Mouse (Mus musculus): ENCODE measurements around the gene Errfi1. TPM values are rescaled to one million over a fixed set of nuclear protein-coding genes. Genes with fewer than 3 reads are reported as not detected.

Errfi1 gene
- polyA plus RNA-seq (2015; fragmentation: Nextera tagmentation; extraction: Ambion mirVana), result 27.2 and 32.1 TPM in 2 replicates

GRCm38 (mm10) chr4:150853680-150854461, at the start of gene Errfi1:
TSS of gene Errfi1 (plus strand) at chr4:150853919.
- peak; percentile 15; the same call in 1 of the 2 replicates for ATAC-seq
- Histone ChIP-seq H3K4me1 (ENCODE audit: control insufficient read depth, insufficient read depth, low read depth, low read length) (peaks cover 10% of the 10 kb centered on the region), H3K27me3 (replicated peaks; ENCODE audit: control insufficient read depth, insufficient read depth, low read length) (no peaks in the 10 kb centered on the region), H3K4me2 (ENCODE audit: low read length) (peak within 1 kb of the TSS; percentile 82), H3K36me3 (ENCODE audit: control insufficient read depth, insufficient read depth, low read length) (no peaks in the 10 kb centered on the region), H3K9ac (ENCODE audit: low read depth, low read length) (peak within 1 kb of the TSS; percentile 68), H3K9me3 (ENCODE audit: control insufficient read depth, low read length) (no peaks in the 10 kb centered on the region), H3K4me3 (ENCODE audit: low read length) (peak within 1 kb of the TSS; percentile 73), H3K27ac (ENCODE audit: low read depth, low read length) (no peak within 1 kb of the TSS)
- WGBS, result 54% methylated on average over 13 of the region's 13 CpGs

- no peak for ATAC-seq
- H3K27ac ChIP-seq (ENCODE audit: low read depth, low read length), result no peak overlapping the region
- H3K4me2 ChIP-seq (ENCODE audit: low read length), result no peak overlapping the region
- H3K4me3 ChIP-seq (ENCODE audit: low read length), result no peak overlapping the region
- H3K27me3 ChIP-seq (replicated peaks; ENCODE audit: control insufficient read depth, insufficient read depth, low read length), result no peaks in the 10 kb centered on the region
- WGBS, result 63% methylated on average over 6 of the region's 6 CpGs
- H3K4me1 ChIP-seq (ENCODE audit: control insufficient read depth, insufficient read depth, low read depth, low read length), result peaks cover 3% of the 10 kb centered on the region; the same call in 1 of the 2 replicates
- no peaks in the 10 kb centered on the region for H3K9me3 ChIP-seq (ENCODE audit: control insufficient read depth, low read length)
- H3K36me3 ChIP-seq (ENCODE audit: control insufficient read depth, insufficient read depth, low read length), result no peaks in the 10 kb centered on the region
- no peak overlapping the region for H3K9ac ChIP-seq (ENCODE audit: low read depth, low read length)
Observed at GRCm38 (mm10) chr4:150804204-150804603, 49.5 kb upstream of the Errfi1 start.

GRCm38 (mm10) chr4:150807727-150808470, 45.8 kb upstream of the Errfi1 start:
- H3K9ac ChIP-seq (ENCODE audit: low read depth, low read length), result no peak overlapping the region
- no peak for ATAC-seq
- no peak overlapping the region for H3K4me3 ChIP-seq (ENCODE audit: low read length)
- H3K27ac ChIP-seq (ENCODE audit: low read depth, low read length), result no peak overlapping the region
- no peaks in the 10 kb centered on the region for H3K36me3 ChIP-seq (ENCODE audit: control insufficient read depth, insufficient read depth, low read length)
- no peak overlapping the region for H3K4me2 ChIP-seq (ENCODE audit: low read length)
- peaks cover 3% of the 10 kb centered on the region; the same call in 1 of the 2 replicates for H3K4me1 ChIP-seq (ENCODE audit: control insufficient read depth, insufficient read depth, low read depth, low read length)
- H3K27me3 ChIP-seq (replicated peaks; ENCODE audit: control insufficient read depth, insufficient read depth, low read length), result no peaks in the 10 kb centered on the region
- no peaks in the 10 kb centered on the region for H3K9me3 ChIP-seq (ENCODE audit: control insufficient read depth, low read length)
- WGBS, result 76% methylated on average over 20 of the region's 20 CpGs

DNA sequence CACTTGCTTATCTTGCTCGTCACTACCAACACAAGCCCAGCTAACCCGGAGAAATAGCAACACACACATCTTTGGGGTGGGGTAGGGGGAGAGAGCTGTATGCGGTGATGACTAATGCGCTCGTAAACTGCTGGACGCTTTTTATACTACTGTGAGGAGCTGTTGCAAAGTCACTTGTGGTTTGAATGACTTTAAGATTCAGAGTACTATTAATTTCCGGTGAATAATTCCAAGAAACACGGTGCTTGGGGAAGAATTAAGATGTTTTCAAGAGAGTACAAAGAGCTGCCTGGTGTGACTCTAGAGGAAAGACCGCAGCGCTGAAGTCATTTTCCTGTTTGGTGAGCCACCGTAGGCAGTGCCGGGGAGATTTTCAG, 45.3 kb upstream of the Errfi1 start:
- H3K36me3 ChIP-seq (ENCODE audit: control insufficient read depth, insufficient read depth, low read length), result no peaks in the 10 kb centered on the region
- H3K9ac ChIP-seq (ENCODE audit: low read depth, low read length), result no peak overlapping the region
- no peaks in the 10 kb centered on the region for H3K27me3 ChIP-seq (replicated peaks; ENCODE audit: control insufficient read depth, insufficient read depth, low read length)
- 73% methylated on average over 12 of the region's 12 CpGs for WGBS
- no peaks in the 10 kb centered on the region for H3K9me3 ChIP-seq (ENCODE audit: control insufficient read depth, low read length)
- H3K4me1 ChIP-seq (ENCODE audit: control insufficient read depth, insufficient read depth, low read depth, low read length), result peaks cover 3% of the 10 kb centered on the region; the same call in 1 of the 2 replicates
- H3K27ac ChIP-seq (ENCODE audit: low read depth, low read length), result no peak overlapping the region
- no peak overlapping the region for H3K4me3 ChIP-seq (ENCODE audit: low read length)
- ATAC-seq, result no peak
- H3K4me2 ChIP-seq (ENCODE audit: low read length), result no peak overlapping the region

DNA sequence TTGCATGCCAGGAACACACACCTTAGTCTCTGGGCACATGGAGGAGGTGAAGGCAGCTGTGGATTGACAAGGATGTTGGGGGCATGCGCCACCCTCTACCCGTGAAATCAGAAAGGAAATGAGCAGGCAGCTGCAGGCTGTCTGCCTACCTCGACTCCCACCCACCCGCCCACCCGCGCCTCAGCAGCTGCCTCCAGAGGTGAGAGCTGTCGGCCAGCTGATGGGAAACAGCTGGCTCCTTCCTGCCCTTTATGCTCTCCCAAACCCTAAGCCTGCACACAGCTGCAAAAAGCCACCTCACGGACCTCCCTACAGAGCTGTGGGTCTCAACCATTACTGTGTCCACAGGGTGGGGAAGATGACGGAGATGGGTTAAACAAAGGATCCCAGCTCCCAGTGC, 44.4 kb upstream of the Errfi1 start:
- H3K27ac ChIP-seq (ENCODE audit: low read depth, low read length), result no peak overlapping the region
- H3K9me3 ChIP-seq (ENCODE audit: control insufficient read depth, low read length), result no peaks in the 10 kb centered on the region
- no peak overlapping the region for H3K4me2 ChIP-seq (ENCODE audit: low read length)
- ATAC-seq, result no peak
- 62% methylated on average over 9 of the region's 9 CpGs for WGBS
- no peaks in the 10 kb centered on the region for H3K36me3 ChIP-seq (ENCODE audit: control insufficient read depth, insufficient read depth, low read length)
- H3K4me3 ChIP-seq (ENCODE audit: low read length), result no peak overlapping the region
- no peaks in the 10 kb centered on the region for H3K27me3 ChIP-seq (replicated peaks; ENCODE audit: control insufficient read depth, insufficient read depth, low read length)
- peaks cover 3% of the 10 kb centered on the region; the same call in 1 of the 2 replicates for H3K4me1 ChIP-seq (ENCODE audit: control insufficient read depth, insufficient read depth, low read depth, low read length)
- no peak overlapping the region for H3K9ac ChIP-seq (ENCODE audit: low read depth, low read length)

- H3K27me3 ChIP-seq (replicated peaks; ENCODE audit: control insufficient read depth, insufficient read depth, low read length), result no peaks in the 10 kb centered on the region
- no peaks in the 10 kb centered on the region for H3K36me3 ChIP-seq (ENCODE audit: control insufficient read depth, insufficient read depth, low read length)
- H3K4me1 ChIP-seq (ENCODE audit: control insufficient read depth, insufficient read depth, low read depth, low read length), result no peaks in the 10 kb centered on the region
- H3K4me3 ChIP-seq (ENCODE audit: low read length), result no peak overlapping the region
- ATAC-seq, result no peak
- no peak overlapping the region for H3K9ac ChIP-seq (ENCODE audit: low read depth, low read length)
- WGBS, result 87% methylated on average over 4 of the region's 4 CpGs
- no peak overlapping the region for H3K4me2 ChIP-seq (ENCODE audit: low read length)
- no peaks in the 10 kb centered on the region for H3K9me3 ChIP-seq (ENCODE audit: control insufficient read depth, low read length)
- H3K27ac ChIP-seq (ENCODE audit: low read depth, low read length), result no peak overlapping the region
Observed at GRCm38 (mm10) chr4:150815144-150815543, 38.6 kb upstream of the Errfi1 start.

DNA sequence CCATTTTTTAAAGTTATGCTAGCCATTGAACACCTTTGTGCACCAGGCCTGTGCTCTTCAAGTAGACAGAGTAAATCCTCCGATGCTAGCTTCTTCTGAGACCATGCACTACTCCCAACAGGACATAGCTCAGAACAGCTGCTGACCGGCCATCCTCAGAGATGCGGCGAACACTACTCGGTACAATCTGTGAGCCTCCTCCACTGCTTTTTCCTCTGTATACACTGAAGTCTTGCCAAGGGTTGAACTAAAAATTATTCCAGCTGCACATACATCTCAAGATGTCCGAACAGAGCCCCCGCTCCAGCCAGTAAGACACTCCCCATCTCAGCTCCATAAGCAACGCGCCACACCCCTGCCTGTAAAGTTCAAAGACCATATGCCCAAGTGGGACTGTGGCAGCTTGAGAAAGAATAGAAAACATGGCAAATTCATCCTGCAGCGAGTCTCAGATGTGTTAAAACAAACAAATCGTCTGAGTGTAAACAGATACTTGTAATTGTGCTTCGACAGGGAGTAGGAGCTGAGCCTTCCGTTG, 37.2 kb upstream of the Errfi1 start:
- WGBS, result 80% methylated on average over 13 of the region's 13 CpGs
- ATAC-seq, result no peak

GRCm38 (mm10) chr4:150819126-150819910, 34.4 kb upstream of the Errfi1 start:
- Histone ChIP-seq H3K4me1 (ENCODE audit: control insufficient read depth, insufficient read depth, low read depth, low read length) (no peaks in the 10 kb centered on the region), H3K36me3 (ENCODE audit: control insufficient read depth, insufficient read depth, low read length) (no peaks in the 10 kb centered on the region), H3K9me3 (ENCODE audit: control insufficient read depth, low read length) (no peaks in the 10 kb centered on the region), H3K27me3 (replicated peaks; ENCODE audit: control insufficient read depth, insufficient read depth, low read length) (no peaks in the 10 kb centered on the region), H3K27ac (ENCODE audit: low read depth, low read length) (no peak overlapping the region), H3K4me3 (ENCODE audit: low read length) (no peak overlapping the region), H3K9ac (ENCODE audit: low read depth, low read length) (no peak overlapping the region), H3K4me2 (ENCODE audit: low read length) (no peak overlapping the region)
- WGBS, result 71% methylated on average over 12 of the region's 12 CpGs
- no peak for ATAC-seq

More for the DNA sequence above, 37.2 kb upstream of the Errfi1 start:
- Histone ChIP-seq H3K4me2 (ENCODE audit: low read length) (no peak overlapping the region), H3K9me3 (ENCODE audit: control insufficient read depth, low read length) (no peaks in the 10 kb centered on the region), H3K4me1 (ENCODE audit: control insufficient read depth, insufficient read depth, low read depth, low read length) (no peaks in the 10 kb centered on the region), H3K27me3 (replicated peaks; ENCODE audit: control insufficient read depth, insufficient read depth, low read length) (no peaks in the 10 kb centered on the region), H3K4me3 (ENCODE audit: low read length) (no peak overlapping the region), H3K9ac (ENCODE audit: low read depth, low read length) (no peak overlapping the region), H3K36me3 (ENCODE audit: control insufficient read depth, insufficient read depth, low read length) (no peaks in the 10 kb centered on the region), H3K27ac (ENCODE audit: low read depth, low read length) (no peak overlapping the region)
